Mouse (Mus musculus): ENCODE measurements around the gene Gm6034.

GRCm38 (mm10) chr17:36003331-36003730, 39.4 kb upstream of the Gm6034 start:
- TF ChIP-seq MAX (IDR thresholded peaks at IDR 0.05; ENCODE audit: low read depth) = no peak
- no peak for TF ChIP-seq TCF3 (IDR thresholded peaks at IDR 0.05; ENCODE audit: insufficient read length, low read depth)
- no peak for TF ChIP-seq E2F4 (IDR thresholded peaks at IDR 0.05; ENCODE audit: insufficient read depth)
- no peak for TF ChIP-seq POLR2A (IDR thresholded peaks at IDR 0.05; ENCODE audit: insufficient read length, low read depth)
- TF ChIP-seq MYOD1 (IDR thresholded peaks at IDR 0.05; ENCODE audit: control insufficient read depth in 1 of 3, insufficient read length in 2 of 3, low read depth in 2 of 3) = no peak
- no peak for TF ChIP-seq POLR2AphosphoS2 (IDR thresholded peaks at IDR 0.05; ENCODE audit: insufficient read length, low read depth)
- TF ChIP-seq MYOG (IDR thresholded peaks at IDR 0.05; ENCODE audit: control insufficient read depth in 1 of 3, insufficient read depth in 1 of 3, insufficient read length in 2 of 3, low read depth in 2 of 3) = no peak
- TF ChIP-seq CEBPB (IDR thresholded peaks at IDR 0.05; ENCODE audit: insufficient read depth, poor library complexity, severe bottlenecking) = no peak
- no peak for TF ChIP-seq TCF12 (IDR thresholded peaks at IDR 0.05; ENCODE audit: insufficient read depth, poor library complexity, severe bottlenecking)
